Mouse (Mus musculus) forebrain, embryonic 14.5 days (tissue): ENCODE measurements around the gene Cited4. TPM values are rescaled to one million over a fixed set of nuclear protein-coding genes. Genes with fewer than 3 reads are reported as not detected.

Source experiments
- ATAC-seq: fragments of 200-750 bp; cut with Nextera tagmentation; 2 replicates; pipeline ENCODE4 v1.8.0; 2017; ENCODE audit warnings: mild to moderate bottlenecking, moderate library complexity
- DNase-seq: peaks from one replicate; pipeline ENCODE4 v3.0.0-alpha.2; 2015; ENCODE audit warnings: low spot score
- H3K27ac ChIP-seq: fragments of 300-500 bp; sonication (generic); 2 replicates; pipeline ENCODE4 v1.5.1; 2014; ENCODE audit warnings: low read depth, mild to moderate bottlenecking, control low read depth, low read length, moderate library complexity
- H3K27me3 ChIP-seq: fragments of 300-500 bp; sonication (generic); replicated peaks from 2 replicates; pipeline ENCODE4 v1.6.1; 2014; ENCODE audit warnings: low read length, control low read depth, mixed read lengths; ENCODE audit not compliant: control insufficient read depth, insufficient read depth
- H3K36me3 ChIP-seq: fragments of 300-500 bp; sonication (generic); 2 replicates; pipeline ENCODE4 v1.6.1; 2014; ENCODE audit warnings: low read length, control low read depth; ENCODE audit not compliant: control insufficient read depth, insufficient read depth
- H3K4me1 ChIP-seq: fragments of 300-500 bp; sonication (generic); 2 replicates; pipeline ENCODE4 v1.6.1; 2014; ENCODE audit warnings: antibody characterized with exemption, low read length, control low read depth; ENCODE audit not compliant: control insufficient read depth, insufficient read depth
- H3K4me2 ChIP-seq: fragments of 300-500 bp; sonication (generic); 2 replicates; pipeline ENCODE4 v1.6.1; 2014; ENCODE audit warnings: mild to moderate bottlenecking, control low read depth, low read length
- H3K4me3 ChIP-seq: fragments of 300-500 bp; sonication (generic); 2 replicates; pipeline ENCODE4 v1.5.1; 2014; ENCODE audit warnings: low read depth, low read length, control low read depth
- H3K9ac ChIP-seq: fragments of 300-500 bp; sonication (generic); 2 replicates; pipeline ENCODE4 v1.6.1; 2014; ENCODE audit warnings: mild to moderate bottlenecking, low read length, control low read depth, moderate library complexity
- H3K9me3 ChIP-seq: fragments of 300-500 bp; sonication (generic); replicated peaks from 2 replicates; pipeline ENCODE4 v1.6.1; 2016; ENCODE audit warnings: low read length, control low read depth, mixed read lengths; ENCODE audit not compliant: control insufficient read depth
- WGBS: fragments of 180-500 bp; shearing (Covaris S2); extraction: QIAGEN DNeasy Blood & Tissue Kit; methylation state at CpG from one replicate; pipeline ENCODE4 v1.1.7; 2014; 5-methylcytosine and 5-hydroxymethylcytosine counted together
- polyA plus RNA-seq: library from polyadenylated mRNA; unstranded; fragments of >200 nt; fragmentation: Nextera tagmentation; extraction: Ambion mirVana; gene quantifications from 2 replicates; pipeline ENCODE4 v1.2.1, GENCODE M21; 2014

Cited4 gene
- polyA plus RNA-seq, 1 experiment from 2014 or later: 0.23 TPM

- ATAC-seq (peak; percentile 54; the same call in 1 of the 2 replicates), DNase-seq (no peak)
- WGBS: 20% methylated on average over 7 of the region's 7 CpGs
- H3K4me3 ChIP-seq: peak overlapping the region; percentile 49
- no peak overlapping the region for H3K27ac ChIP-seq
- H3K9me3 ChIP-seq: no peaks in the 10 kb centered on the region
- H3K9ac ChIP-seq: peak overlapping the region; percentile 71
- no peaks in the 10 kb centered on the region for H3K36me3 ChIP-seq
- peaks cover 13% of the 10 kb centered on the region; the same call in 1 of the 2 replicates for H3K27me3 ChIP-seq
- H3K4me1 ChIP-seq: peaks cover 6% of the 10 kb centered on the region
- peak overlapping the region; percentile 95 for H3K4me2 ChIP-seq
These were observed 16.2 kb upstream of the Cited4 start for GRCm38 (mm10) chr4:120650208-120650592.

DNA sequence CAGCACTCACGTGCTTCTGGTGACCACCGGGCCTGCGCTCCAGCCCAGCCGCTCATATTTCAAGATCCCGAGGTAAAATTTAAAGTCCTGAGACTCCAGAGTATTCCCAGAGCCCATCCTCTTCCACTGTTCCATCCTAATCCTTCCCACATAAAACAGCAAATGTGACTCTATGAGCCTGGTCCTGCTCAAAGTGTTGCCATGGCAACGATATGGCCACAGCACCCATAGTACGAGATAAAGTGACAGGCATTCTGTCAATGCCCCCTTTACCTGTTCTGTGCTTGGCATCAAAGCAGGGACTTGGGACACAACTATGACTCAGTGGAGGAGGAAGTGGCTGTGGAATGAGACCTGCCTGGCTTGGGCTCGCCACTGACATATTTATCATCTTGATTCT, 10.5 kb upstream of the Cited4 start:
- no peak for DNase-seq
- Histone ChIP-seq H3K27me3 (no peaks in the 10 kb centered on the region), H3K27ac (no peak overlapping the region), H3K9me3 (no peaks in the 10 kb centered on the region), H3K4me2 (no peak overlapping the region), H3K4me3 (no peak overlapping the region), H3K9ac (no peak overlapping the region), H3K36me3 (no peaks in the 10 kb centered on the region), H3K4me1 (no peaks in the 10 kb centered on the region)
- no peak for ATAC-seq
- WGBS: 85% methylated on average over 8 of the region's 8 CpGs

GRCm38 (mm10) chr4:120660485-120660884, 5.9 kb upstream of the Cited4 start:
- 75% methylated on average over 4 of the region's 4 CpGs for WGBS
- H3K4me2 ChIP-seq: no peak overlapping the region
- no peak for ATAC-seq
- no peaks in the 10 kb centered on the region for H3K36me3 ChIP-seq
- no peaks in the 10 kb centered on the region for H3K27me3 ChIP-seq
- DNase-seq: no peak
- H3K9me3 ChIP-seq: no peaks in the 10 kb centered on the region
- no peak overlapping the region for H3K4me3 ChIP-seq
- H3K27ac ChIP-seq: no peak overlapping the region
- H3K9ac ChIP-seq: no peak overlapping the region
- no peaks in the 10 kb centered on the region for H3K4me1 ChIP-seq

- no peak for ATAC-seq
- H3K4me2 ChIP-seq: no peak overlapping the region
- H3K27me3 ChIP-seq: peaks cover 14% of the 10 kb centered on the region
- no peak for DNase-seq
- H3K27ac ChIP-seq: no peak overlapping the region
- H3K36me3 ChIP-seq: no peaks in the 10 kb centered on the region
- no peaks in the 10 kb centered on the region for H3K9me3 ChIP-seq
- WGBS: 79% methylated on average over 2 of the region's 2 CpGs
- no peaks in the 10 kb centered on the region for H3K4me1 ChIP-seq
- H3K9ac ChIP-seq: no peak overlapping the region
- H3K4me3 ChIP-seq: no peak overlapping the region
These were observed 1.8 kb upstream of the Cited4 start for GRCm38 (mm10) chr4:120664601-120665000.

DNA sequence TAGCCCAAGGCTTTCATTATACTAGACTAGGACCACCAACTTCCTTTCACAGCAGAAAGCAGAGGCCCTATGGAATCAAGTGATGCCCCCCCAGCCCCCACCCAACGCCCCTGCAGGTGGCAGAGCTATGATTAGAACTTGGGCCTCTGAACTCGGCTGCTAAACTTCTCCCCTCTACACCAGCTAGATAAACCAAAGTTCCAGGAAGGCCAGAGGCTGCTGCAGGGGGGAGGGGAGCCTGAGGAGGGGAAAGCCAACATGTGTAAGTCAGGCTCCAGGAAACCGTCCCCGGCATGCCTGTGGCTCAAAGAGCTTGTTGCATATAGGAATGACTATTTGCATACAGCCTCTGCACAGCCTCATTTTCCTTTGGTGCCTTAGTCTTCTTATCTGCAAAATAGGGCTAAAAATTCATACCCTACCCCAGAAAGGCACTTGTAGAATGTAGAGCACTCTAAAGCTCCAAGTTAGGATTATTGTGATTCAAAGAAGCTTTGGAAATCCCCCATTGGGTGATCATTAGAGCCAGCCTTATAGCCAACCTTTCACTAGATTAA, 1.1 kb upstream of the Cited4 start:
- H3K4me1 ChIP-seq: no peaks in the 10 kb centered on the region
- H3K36me3 ChIP-seq: no peaks in the 10 kb centered on the region
- H3K4me3 ChIP-seq: no peak overlapping the region
- H3K27ac ChIP-seq: no peak overlapping the region
- ATAC-seq (no peak), DNase-seq (no peak)
- H3K27me3 ChIP-seq: peaks cover 14% of the 10 kb centered on the region
- H3K9me3 ChIP-seq: no peaks in the 10 kb centered on the region
- H3K4me2 ChIP-seq: no peak overlapping the region
- WGBS: 41% methylated on average over 4 of the region's 4 CpGs
- no peak overlapping the region for H3K9ac ChIP-seq

DNA sequence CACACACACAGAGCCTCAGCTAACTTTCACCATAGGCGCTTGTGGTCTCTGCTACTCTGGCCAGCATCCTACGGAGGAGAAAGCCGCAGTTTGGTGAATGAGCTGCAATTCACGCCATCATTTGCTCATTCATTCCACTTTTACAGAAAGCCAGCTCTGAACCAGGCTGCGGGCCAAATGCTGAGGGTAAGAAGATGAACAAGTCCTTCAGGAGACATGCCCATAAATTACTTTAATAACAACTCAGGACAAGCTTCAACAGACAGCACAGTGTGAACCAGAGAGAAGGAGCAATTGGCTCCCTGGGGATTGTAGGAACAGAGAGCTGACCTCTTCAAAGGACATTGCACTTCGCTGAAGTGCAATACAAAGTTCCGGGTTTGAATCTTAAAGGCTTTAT, 590 bp upstream of the Cited4 start:
- H3K4me2 ChIP-seq: no peak overlapping the region
- no peak overlapping the region for H3K9ac ChIP-seq
- H3K4me3 ChIP-seq: no peak overlapping the region
- no peak overlapping the region for H3K27ac ChIP-seq
- no peaks in the 10 kb centered on the region for H3K36me3 ChIP-seq
- no peaks in the 10 kb centered on the region for H3K4me1 ChIP-seq
- peaks cover 14% of the 10 kb centered on the region for H3K27me3 ChIP-seq
- peak; percentile 15 for DNase-seq
- no peaks in the 10 kb centered on the region for H3K9me3 ChIP-seq
- ATAC-seq: no peak
- WGBS: 59% methylated on average over 7 of the region's 7 CpGs

DNA sequence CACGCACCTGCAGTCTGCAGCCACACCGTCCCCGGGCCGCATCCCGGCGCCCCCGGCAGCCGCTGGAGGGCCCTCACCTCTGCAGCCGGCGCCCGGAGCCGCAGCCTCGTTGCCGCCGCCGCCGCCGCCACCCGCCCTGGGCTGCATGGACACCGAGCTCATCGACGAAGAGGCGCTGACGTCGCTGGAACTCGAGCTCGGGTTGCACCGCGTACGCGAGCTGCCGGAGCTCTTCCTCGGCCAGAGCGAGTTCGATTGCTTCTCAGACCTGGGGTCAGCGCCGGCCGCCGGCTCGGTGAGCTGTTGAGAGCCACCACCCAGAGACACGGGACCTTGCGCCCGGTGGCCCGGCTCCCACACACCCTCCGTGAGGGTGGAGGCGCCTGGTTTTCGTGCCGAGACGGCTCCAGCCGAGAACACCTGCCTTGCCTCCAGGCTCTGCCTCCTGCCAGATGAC, 701 bp downstream of the Cited4 start:
- Histone ChIP-seq H3K4me2 (peak overlapping the region; percentile 97), H3K4me3 (peak overlapping the region; percentile 45), H3K4me1 (no peaks in the 10 kb centered on the region), H3K9ac (peak overlapping the region; percentile 61), H3K36me3 (no peaks in the 10 kb centered on the region), H3K9me3 (no peaks in the 10 kb centered on the region), H3K27ac (no peak overlapping the region), H3K27me3 (peaks cover 14% of the 10 kb centered on the region)
- under 1% methylated on average over 49 of the region's 50 CpGs for WGBS
- DNase-seq (peak; percentile 60), ATAC-seq (peak; percentile 69)

GRCm38 (mm10) chr4:120667555-120667954, 1.2 kb downstream of the Cited4 start:
- Histone ChIP-seq H3K4me2 (peak overlapping the region; percentile 97), H3K36me3 (no peaks in the 10 kb centered on the region), H3K27me3 (peaks cover 14% of the 10 kb centered on the region), H3K9me3 (no peaks in the 10 kb centered on the region), H3K9ac (peak overlapping the region; percentile 61; the same call in 1 of the 2 replicates), H3K4me1 (no peaks in the 10 kb centered on the region), H3K27ac (no peak overlapping the region), H3K4me3 (peak overlapping the region; percentile 45)
- 10% methylated on average over 10 of the region's 10 CpGs for WGBS
- no peak for DNase-seq
- ATAC-seq: no peak

DNA sequence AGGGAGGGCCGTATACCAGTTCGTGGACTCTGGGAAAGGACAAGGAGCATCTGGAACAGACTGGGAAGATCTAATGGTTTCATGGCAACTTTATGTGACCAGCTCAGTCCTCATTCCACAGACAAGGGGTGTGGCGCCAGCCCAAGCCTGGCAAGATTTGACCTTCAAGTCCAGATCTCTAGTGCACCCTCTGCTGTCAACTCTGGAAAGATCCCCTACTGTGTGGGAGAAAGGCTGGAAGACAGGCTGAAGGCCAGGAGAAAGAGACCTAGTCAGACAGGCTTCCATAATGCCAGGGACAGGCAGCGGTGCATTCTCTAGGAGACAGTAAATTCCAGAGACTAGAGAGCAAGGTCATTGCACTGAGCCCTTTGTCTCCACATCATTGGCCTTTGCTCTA, 2.2 kb downstream of the Cited4 start:
- H3K9ac ChIP-seq: no peak overlapping the region
- WGBS: 93% methylated on average over 4 of the region's 4 CpGs
- peaks cover 14% of the 10 kb centered on the region for H3K27me3 ChIP-seq
- no peaks in the 10 kb centered on the region for H3K9me3 ChIP-seq
- H3K4me1 ChIP-seq: no peaks in the 10 kb centered on the region
- H3K4me2 ChIP-seq: no peak overlapping the region
- DNase-seq (no peak), ATAC-seq (no peak)
- H3K36me3 ChIP-seq: no peaks in the 10 kb centered on the region
- H3K4me3 ChIP-seq: no peak overlapping the region
- no peak overlapping the region for H3K27ac ChIP-seq
